Mouse (Mus musculus) left cerebral cortex, postnatal 14 days (tissue): ENCODE results near the gene Hip1. TPM values are rescaled to one million over a fixed set of nuclear protein-coding genes. Genes with fewer than 3 reads are reported as not detected.

Experiments
- microRNA-seq, 2 experiments: library from miRNA; unstranded; fragments of <30 nt; microRNA quantifications; one replicate each; pipeline ENCODE4 v1.2.0; 2022
- total RNA-seq, 2 experiments: library from RNA; stranded (reverse); gene quantifications; 2 replicates each; pipeline ENCODE4 v1.2.3; 2021

The Hip1 gene
- total RNA-seq, 2 experiments from 2014 or later = 66.9 to 72.0 TPM

Small RNAs within 50 kb of the gene (microRNA-seq; reads per million reads assigned to microRNA genes)
- gene Mir7033 = 0.34 to 1.8 reads per million in 2 experiments

Other genes starting within 250 kb of the Hip1 start
- gene Fkbp6, start 195.1 kb downstream of the Hip1 start, total RNA-seq = under 1 TPM in 1 of 2 experiments, not detected in 1; 0.70 TPM
- gene Trim50, start 191.8 kb downstream of the Hip1 start, total RNA-seq = not detected
- gene Nsun5, start 175.2 kb downstream of the Hip1 start, total RNA-seq = 10 to 100 TPM; 13.9 to 19.5 TPM
- 10 to 100 TPM; 45.8 to 46.2 TPM for gene Pom121, start 150.6 kb downstream of the Hip1 start, total RNA-seq
- not detected for gene Ccl26, start 18.4 kb upstream of the Hip1 start, total RNA-seq
- gene Ccl24, start 27.9 kb upstream of the Hip1 start, total RNA-seq = not detected
- gene Rhbdd2, start 87.5 kb upstream of the Hip1 start, total RNA-seq = 10 to 100 TPM; 84.9 to 87.5 TPM
- gene Por, start 124.9 kb upstream of the Hip1 start, total RNA-seq = 10 to 100 TPM; 81.0 to 81.1 TPM
- 10 to 100 TPM; 15.9 to 17.4 TPM for gene Tmem120a, start 199.3 kb upstream of the Hip1 start, total RNA-seq
- not detected for gene Styxl1, start 233.3 kb upstream of the Hip1 start, total RNA-seq
- gene Mdh2, start 233.4 kb upstream of the Hip1 start, total RNA-seq = 100 to 1,000 TPM; 472 to 478 TPM